Mouse (Mus musculus): ENCODE measurements around the gene Spsb4. TPM values are rescaled to one million over a fixed set of nuclear protein-coding genes. Genes with fewer than 3 reads are reported as not detected.

Spsb4 gene
- polyA plus RNA-seq, 1 experiment from 2014 or later: 26.6 TPM

- WGBS: 69% methylated on average over 15 of the region's 15 CpGs
- Histone ChIP-seq H3K27me3 (ENCODE audit: control insufficient read depth, insufficient read depth, low read length) (no peaks in the 10 kb centered on the region), H3K9ac (no peak overlapping the region), H3K36me3 (replicated peaks; ENCODE audit: control insufficient read depth, insufficient read depth) (no peaks in the 10 kb centered on the region), H3K27ac (no peak overlapping the region), H3K9me3 (ENCODE audit: control insufficient read depth, low read length) (no peaks in the 10 kb centered on the region), H3K4me3 (replicated peaks; ENCODE audit: low read length) (no peak overlapping the region), H3K4me1 (replicated peaks; ENCODE audit: control insufficient read depth, insufficient read depth, low read length) (peaks cover 8% of the 10 kb centered on the region), H3K4me2 (replicated peaks) (no peak overlapping the region)
- ATAC-seq (ENCODE audit: low FRiP score) (no peak), DNase-seq (ENCODE audit: low spot score) (no peak)
Measured at GRCm38 (mm10) chr9:96935556-96936300, 82.9 kb downstream of the Spsb4 start.

DNA sequence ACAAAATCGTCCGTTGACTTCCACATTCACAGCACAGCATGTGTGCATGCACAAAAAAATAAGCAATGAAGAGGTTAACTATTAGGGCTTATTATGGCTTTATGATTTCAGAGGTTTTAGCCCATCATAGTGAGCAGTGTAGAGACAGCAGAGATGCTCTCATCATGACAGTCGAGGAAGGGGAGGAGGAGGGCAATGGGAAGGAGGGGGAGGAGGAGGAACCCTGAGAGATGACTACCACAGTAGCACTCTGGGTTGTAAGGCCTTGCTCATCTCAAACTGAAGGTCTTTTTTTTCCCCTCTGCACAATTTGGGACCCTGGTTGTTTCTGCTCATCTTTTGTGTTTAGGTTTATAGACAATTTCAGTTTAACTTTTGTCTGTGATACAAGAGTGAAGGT lies 83.8 kb downstream of the Spsb4 start:
- H3K27ac ChIP-seq: no peak overlapping the region
- no peak overlapping the region for H3K4me3 ChIP-seq (replicated peaks; ENCODE audit: low read length)
- H3K27me3 ChIP-seq (ENCODE audit: control insufficient read depth, insufficient read depth, low read length): no peaks in the 10 kb centered on the region
- H3K36me3 ChIP-seq (replicated peaks; ENCODE audit: control insufficient read depth, insufficient read depth): no peaks in the 10 kb centered on the region
- peaks cover 8% of the 10 kb centered on the region for H3K4me1 ChIP-seq (replicated peaks; ENCODE audit: control insufficient read depth, insufficient read depth, low read length)
- WGBS: 76% methylated on average over 3 of the region's 3 CpGs
- H3K4me2 ChIP-seq (replicated peaks): no peak overlapping the region
- DNase-seq (ENCODE audit: low spot score) (no peak), ATAC-seq (ENCODE audit: low FRiP score) (no peak)
- H3K9me3 ChIP-seq (ENCODE audit: control insufficient read depth, low read length): no peaks in the 10 kb centered on the region
- H3K9ac ChIP-seq: no peak overlapping the region

GRCm38 (mm10) chr9:96932751-96933150 lies 85.9 kb downstream of the Spsb4 start:
- Histone ChIP-seq H3K4me3 (replicated peaks; ENCODE audit: low read length) (no peak overlapping the region), H3K9me3 (ENCODE audit: control insufficient read depth, low read length) (no peaks in the 10 kb centered on the region), H3K4me1 (replicated peaks; ENCODE audit: control insufficient read depth, insufficient read depth, low read length) (no peaks in the 10 kb centered on the region), H3K27me3 (ENCODE audit: control insufficient read depth, insufficient read depth, low read length) (no peaks in the 10 kb centered on the region), H3K27ac (no peak overlapping the region), H3K9ac (no peak overlapping the region), H3K4me2 (replicated peaks) (no peak overlapping the region), H3K36me3 (replicated peaks; ENCODE audit: control insufficient read depth, insufficient read depth) (no peaks in the 10 kb centered on the region)
- ATAC-seq (ENCODE audit: low FRiP score): no peak
- no peak for DNase-seq (ENCODE audit: low spot score)
- WGBS: 92% methylated on average over 8 of the region's 8 CpGs

DNA sequence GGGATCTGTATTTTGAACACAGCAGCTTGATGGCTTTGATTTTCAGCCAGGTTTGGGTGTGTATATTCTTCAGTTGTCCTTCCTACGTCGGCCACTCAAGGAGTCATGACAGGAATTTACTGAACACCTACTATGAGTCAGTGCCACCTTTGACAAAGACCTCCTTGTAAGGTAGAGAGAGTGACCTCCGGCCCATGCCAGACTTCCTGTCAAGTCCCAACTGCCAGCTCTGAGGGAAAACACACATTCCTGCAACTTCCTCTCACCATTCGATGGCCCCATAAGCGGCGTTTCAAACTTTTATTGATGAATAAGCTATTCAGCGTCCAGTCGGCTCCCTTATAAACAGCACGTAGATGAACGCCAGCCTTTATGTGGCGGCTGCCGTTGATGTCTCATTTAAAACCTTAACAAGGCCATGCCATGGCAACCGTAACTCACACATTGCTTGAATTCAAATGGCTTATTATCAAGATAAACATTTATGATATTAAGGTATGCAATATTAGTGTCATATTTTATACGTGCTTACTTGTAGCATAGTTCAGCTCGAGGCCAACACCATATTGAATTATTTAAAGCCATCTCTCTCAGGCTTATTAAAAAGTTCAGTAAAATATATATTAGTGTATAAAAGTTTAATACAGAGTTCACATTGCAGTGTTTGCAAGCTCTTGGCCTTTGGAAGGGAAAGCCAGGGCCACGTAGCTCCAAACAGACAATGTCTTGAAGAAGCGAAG lies 94.9 kb downstream of the Spsb4 start:
- WGBS: 79% methylated on average over 17 of the region's 17 CpGs
- no peak for DNase-seq (ENCODE audit: low spot score)
- ATAC-seq (ENCODE audit: low FRiP score): no peak
- no peaks in the 10 kb centered on the region for H3K9me3 ChIP-seq (ENCODE audit: control insufficient read depth, low read length)
- H3K4me2 ChIP-seq (replicated peaks): no peak overlapping the region
- no peaks in the 10 kb centered on the region for H3K27me3 ChIP-seq (ENCODE audit: control insufficient read depth, insufficient read depth, low read length)
- H3K4me3 ChIP-seq (replicated peaks; ENCODE audit: low read length): no peak overlapping the region
- H3K4me1 ChIP-seq (replicated peaks; ENCODE audit: control insufficient read depth, insufficient read depth, low read length): no peaks in the 10 kb centered on the region
- H3K27ac ChIP-seq: no peak overlapping the region
- H3K36me3 ChIP-seq (replicated peaks; ENCODE audit: control insufficient read depth, insufficient read depth): no peaks in the 10 kb centered on the region
- H3K9ac ChIP-seq: no peak overlapping the region

GRCm38 (mm10) chr9:96923119-96923518 lies 95.5 kb downstream of the Spsb4 start:
- no peaks in the 10 kb centered on the region for H3K36me3 ChIP-seq (replicated peaks; ENCODE audit: control insufficient read depth, insufficient read depth)
- ATAC-seq (ENCODE audit: low FRiP score): no peak

DNA sequence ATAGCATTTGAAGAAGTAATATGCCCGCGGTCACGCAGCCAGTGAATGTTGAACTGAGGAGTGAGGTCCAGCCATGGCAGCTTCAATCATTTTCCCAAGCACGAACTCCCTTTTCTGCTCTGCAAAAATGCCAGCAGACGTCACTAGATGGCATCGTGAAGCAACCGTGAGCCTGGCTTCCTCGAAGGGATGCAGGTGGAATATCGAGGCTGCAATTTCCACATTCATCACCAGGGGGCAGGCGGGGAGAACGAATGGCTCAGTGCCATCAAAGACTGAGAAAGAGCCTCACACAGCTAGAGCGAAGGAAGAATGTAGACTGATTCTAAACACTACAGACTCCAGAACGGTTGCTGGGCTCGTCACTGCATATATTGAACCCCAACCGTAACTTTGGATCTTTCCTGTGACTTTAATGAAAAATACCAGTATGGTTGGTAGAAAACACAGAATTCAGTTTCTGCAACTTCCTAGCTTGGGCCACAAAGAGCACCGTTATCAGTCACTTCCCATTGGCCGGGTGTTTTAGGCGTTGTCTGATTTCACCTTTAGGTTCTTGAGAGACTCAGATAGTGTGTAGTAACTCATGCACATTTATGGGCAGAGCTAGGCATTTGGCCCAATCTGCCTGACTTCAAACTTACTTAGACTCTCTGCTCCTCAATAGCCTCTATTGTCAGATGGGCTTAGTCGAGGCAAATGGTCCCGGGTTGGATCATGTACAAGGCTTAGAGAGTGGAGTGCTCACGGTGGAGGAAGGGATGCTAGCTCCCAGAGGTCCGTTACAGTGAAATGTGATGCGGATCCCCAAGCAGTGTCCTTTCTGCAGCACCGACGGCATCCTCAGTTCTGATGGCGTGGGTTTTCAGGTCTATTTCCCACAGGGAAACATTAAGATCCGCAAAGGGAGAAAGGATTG lies 101.8 kb downstream of the Spsb4 start:
- H3K9ac ChIP-seq: no peak overlapping the region
- H3K4me3 ChIP-seq (replicated peaks; ENCODE audit: low read length): no peak overlapping the region
- no peaks in the 10 kb centered on the region for H3K27me3 ChIP-seq (ENCODE audit: control insufficient read depth, insufficient read depth, low read length)
- H3K36me3 ChIP-seq (replicated peaks; ENCODE audit: control insufficient read depth, insufficient read depth): no peaks in the 10 kb centered on the region
- peak; percentile 82 for ATAC-seq (ENCODE audit: low FRiP score)
- no peaks in the 10 kb centered on the region for H3K4me1 ChIP-seq (replicated peaks; ENCODE audit: control insufficient read depth, insufficient read depth, low read length)
- DNase-seq (ENCODE audit: low spot score): peak; percentile 100
- 38% methylated on average over 27 of the region's 27 CpGs for WGBS
- no peaks in the 10 kb centered on the region for H3K9me3 ChIP-seq (ENCODE audit: control insufficient read depth, low read length)
- no peak overlapping the region for H3K27ac ChIP-seq
- no peak overlapping the region for H3K4me2 ChIP-seq (replicated peaks)

More at GRCm38 (mm10) chr9:96923119-96923518, 95.5 kb downstream of the Spsb4 start:
- no peak for DNase-seq (ENCODE audit: low spot score)
- no peak overlapping the region for H3K27ac ChIP-seq
- WGBS: 73% methylated on average over 6 of the region's 6 CpGs
- no peaks in the 10 kb centered on the region for H3K4me1 ChIP-seq (replicated peaks; ENCODE audit: control insufficient read depth, insufficient read depth, low read length)
- H3K27me3 ChIP-seq (ENCODE audit: control insufficient read depth, insufficient read depth, low read length): no peaks in the 10 kb centered on the region
- no peak overlapping the region for H3K4me3 ChIP-seq (replicated peaks; ENCODE audit: low read length)
- H3K4me2 ChIP-seq (replicated peaks): no peak overlapping the region
- no peak overlapping the region for H3K9ac ChIP-seq
- H3K9me3 ChIP-seq (ENCODE audit: control insufficient read depth, low read length): no peaks in the 10 kb centered on the region

DNA sequence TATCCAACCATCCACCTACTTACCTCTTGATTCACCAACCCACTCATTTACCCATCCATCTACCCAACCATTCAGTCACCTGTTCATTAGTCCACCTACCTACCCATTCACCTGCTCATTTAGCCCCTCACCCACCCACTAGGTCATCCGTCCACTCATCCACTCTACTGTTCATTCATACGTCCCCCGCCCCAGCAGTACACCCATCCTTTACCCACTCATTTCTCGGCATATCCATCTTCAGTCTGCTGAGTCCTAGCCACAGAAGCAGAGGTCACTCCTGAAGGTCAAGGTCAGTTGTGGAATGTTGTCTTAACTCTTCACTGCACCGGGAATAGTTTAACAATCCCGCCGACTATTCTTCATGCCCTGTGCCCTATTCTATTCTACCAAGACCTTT lies 102.6 kb downstream of the Spsb4 start:
- H3K9me3 ChIP-seq (ENCODE audit: control insufficient read depth, low read length): no peaks in the 10 kb centered on the region
- H3K27ac ChIP-seq: no peak overlapping the region
- no peaks in the 10 kb centered on the region for H3K4me1 ChIP-seq (replicated peaks; ENCODE audit: control insufficient read depth, insufficient read depth, low read length)
- H3K36me3 ChIP-seq (replicated peaks; ENCODE audit: control insufficient read depth, insufficient read depth): no peaks in the 10 kb centered on the region
- no peak overlapping the region for H3K4me2 ChIP-seq (replicated peaks)
- WGBS: 59% methylated on average over 7 of the region's 7 CpGs
- ATAC-seq (ENCODE audit: low FRiP score) (peak; percentile 12; the same call in 1 of the 2 replicates), DNase-seq (ENCODE audit: low spot score) (no peak)
- no peaks in the 10 kb centered on the region for H3K27me3 ChIP-seq (ENCODE audit: control insufficient read depth, insufficient read depth, low read length)
- H3K4me3 ChIP-seq (replicated peaks; ENCODE audit: low read length): no peak overlapping the region
- no peak overlapping the region for H3K9ac ChIP-seq

DNA sequence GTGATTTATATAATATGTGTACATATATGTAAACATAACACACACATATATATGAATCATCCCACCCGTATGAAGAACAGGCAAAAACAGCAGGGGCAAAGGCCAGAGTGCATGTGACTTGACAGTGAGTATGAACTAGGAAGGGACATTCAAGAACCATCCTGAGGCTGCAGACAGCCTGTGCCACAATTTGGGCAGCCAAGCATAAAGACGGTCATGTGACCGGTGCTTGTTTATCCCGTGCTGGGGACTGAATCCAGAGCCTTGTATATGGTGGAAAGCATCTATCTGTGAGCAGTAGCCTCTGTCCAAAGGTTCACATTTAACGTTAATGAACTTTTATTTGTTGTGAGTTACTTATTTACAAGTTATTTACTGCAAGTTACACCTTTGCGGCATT lies 103.8 kb downstream of the Spsb4 start:
- H3K27ac ChIP-seq: no peak overlapping the region
- no peak overlapping the region for H3K4me2 ChIP-seq (replicated peaks)
- no peak overlapping the region for H3K4me3 ChIP-seq (replicated peaks; ENCODE audit: low read length)
- H3K4me1 ChIP-seq (replicated peaks; ENCODE audit: control insufficient read depth, insufficient read depth, low read length): no peaks in the 10 kb centered on the region
- no peak overlapping the region for H3K9ac ChIP-seq
- no peak for DNase-seq (ENCODE audit: low spot score)
- H3K9me3 ChIP-seq (ENCODE audit: control insufficient read depth, low read length): no peaks in the 10 kb centered on the region
- no peak for ATAC-seq (ENCODE audit: low FRiP score)
- H3K27me3 ChIP-seq (ENCODE audit: control insufficient read depth, insufficient read depth, low read length): no peaks in the 10 kb centered on the region
- WGBS: 70% methylated on average over 6 of the region's 6 CpGs
- H3K36me3 ChIP-seq (replicated peaks; ENCODE audit: control insufficient read depth, insufficient read depth): no peaks in the 10 kb centered on the region

DNA sequence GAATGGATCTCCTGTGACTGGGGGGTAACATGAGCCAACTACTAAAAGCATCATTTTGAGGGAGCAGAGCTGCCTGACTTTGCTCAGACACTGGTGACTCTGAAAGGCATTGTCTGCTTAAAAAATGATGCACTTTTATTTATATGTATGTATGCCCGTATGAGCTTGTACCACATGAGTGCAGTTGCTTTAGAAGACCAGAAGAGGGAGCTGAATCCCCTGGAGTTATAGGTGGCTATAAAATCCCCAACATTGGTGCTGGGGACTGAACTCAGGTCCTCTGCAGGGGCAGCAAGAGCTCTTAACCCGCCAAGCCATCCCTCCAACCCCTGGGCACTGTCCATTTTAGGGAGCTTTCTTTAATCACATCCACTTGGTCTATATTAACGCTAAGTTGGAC lies 104.6 kb downstream of the Spsb4 start:
- no peak overlapping the region for H3K27ac ChIP-seq
- H3K9ac ChIP-seq: no peak overlapping the region
- DNase-seq (ENCODE audit: low spot score) (no peak), ATAC-seq (ENCODE audit: low FRiP score) (no peak)
- no peaks in the 10 kb centered on the region for H3K36me3 ChIP-seq (replicated peaks; ENCODE audit: control insufficient read depth, insufficient read depth)
- H3K27me3 ChIP-seq (ENCODE audit: control insufficient read depth, insufficient read depth, low read length): no peaks in the 10 kb centered on the region
- 82% methylated on average over 3 of the region's 3 CpGs for WGBS
- H3K4me3 ChIP-seq (replicated peaks; ENCODE audit: low read length): no peak overlapping the region
- H3K4me2 ChIP-seq (replicated peaks): no peak overlapping the region
- H3K9me3 ChIP-seq (ENCODE audit: control insufficient read depth, low read length): no peaks in the 10 kb centered on the region
- no peaks in the 10 kb centered on the region for H3K4me1 ChIP-seq (replicated peaks; ENCODE audit: control insufficient read depth, insufficient read depth, low read length)
